Mouse (Mus musculus): ENCODE measurements at regions not wholly inside any gene's neighbourhood (a gene's known extent, or its start where the extent isn't known, plus 50 kb on each side); places are given as distances from the start of the nearest gene placed in this dataset.

DNA sequence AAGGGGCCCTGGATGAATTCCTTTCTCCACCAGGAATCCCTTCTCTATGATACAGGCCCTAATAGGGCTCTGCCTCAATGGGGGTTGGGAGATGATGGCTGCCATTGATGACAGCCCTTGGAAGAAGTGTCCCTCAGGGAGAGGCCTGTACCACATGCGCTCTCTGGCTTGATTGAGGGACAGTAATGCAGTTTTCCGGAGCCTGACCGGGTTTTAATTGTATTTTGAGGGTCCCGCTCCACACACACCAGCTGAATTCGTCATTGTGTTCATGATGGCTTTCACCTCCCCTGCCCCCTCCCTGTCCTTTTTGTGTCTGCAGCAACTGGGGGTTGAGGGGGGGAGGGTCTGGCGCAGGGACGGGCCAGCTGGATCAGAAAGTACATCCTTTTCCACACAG, 65.0 kb upstream of the Tbx3 start:
- TF ChIP-seq CTCF (conservative IDR thresholded peaks at IDR 0.05; ENCODE audit: low read length) (no peak), POU5F1 (IDR thresholded peaks at IDR 0.05; ENCODE audit: borderline replicate concordance, low read length) (no peak)
